Mouse (Mus musculus): Measurements from ENCODE around the gene Olfr1000. TPM values are rescaled to one million over a fixed set of nuclear protein-coding genes. Genes with fewer than 3 reads are reported as not detected.
"Not testable (repeated sequence)": the region's sequence is repeated elsewhere in the genome, so short reads cannot be mapped to it uniquely, and the experiment has no call there.

The Olfr1000 gene
- polyA plus RNA-seq (2012; rRNA removed), result not detected in 2 replicates

DNA sequence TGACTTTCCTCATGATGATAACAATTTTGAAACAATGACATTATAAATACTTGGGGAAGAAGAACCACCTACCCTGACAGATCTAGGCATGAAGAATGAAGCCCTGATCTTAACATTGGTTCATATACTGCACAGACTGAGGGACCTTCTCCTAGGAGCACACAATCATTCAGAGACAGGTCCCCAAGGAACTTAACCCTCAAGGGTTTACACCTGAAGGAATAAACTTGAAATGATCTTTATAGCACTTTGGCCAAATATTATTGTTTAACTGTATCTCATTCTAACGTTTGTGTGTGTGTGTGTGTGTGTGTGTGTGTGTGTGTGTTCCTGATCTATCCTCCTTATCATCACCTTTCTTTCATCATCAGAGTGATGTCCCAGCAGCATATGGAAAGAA is at the start of gene Olfr1000:
Gene Olfr1000, minus strand, starts transcription at position 101 of the 400 bp plus-strand sequence.
- DNase-seq (ENCODE audit: low spot score), result no peak

DNA sequence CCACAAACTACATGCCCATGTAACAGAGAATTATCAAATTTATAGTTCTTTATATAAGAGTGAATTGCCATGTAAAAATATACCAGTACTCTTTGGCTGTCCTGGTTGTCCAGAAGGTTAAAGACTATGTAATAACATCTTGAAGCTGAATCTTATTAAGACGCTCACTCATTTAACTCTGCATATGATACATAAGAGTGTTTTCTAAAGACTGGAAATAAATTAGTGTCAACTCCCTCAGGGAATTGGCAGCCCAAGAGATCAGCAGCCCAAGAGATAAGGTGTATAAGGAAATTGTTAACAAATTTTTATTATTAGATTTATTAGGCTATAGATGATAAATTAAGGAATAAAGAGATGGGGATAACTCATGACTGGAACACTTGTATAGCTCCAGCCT is 38.9 kb upstream of the Olfr1000 start, which contains the start of gene Olfr1002:
Gene Olfr1002, minus strand, starts transcription at position 101 of the 400 bp plus-strand sequence.
- no peak for DNase-seq (ENCODE audit: low spot score)

DNA sequence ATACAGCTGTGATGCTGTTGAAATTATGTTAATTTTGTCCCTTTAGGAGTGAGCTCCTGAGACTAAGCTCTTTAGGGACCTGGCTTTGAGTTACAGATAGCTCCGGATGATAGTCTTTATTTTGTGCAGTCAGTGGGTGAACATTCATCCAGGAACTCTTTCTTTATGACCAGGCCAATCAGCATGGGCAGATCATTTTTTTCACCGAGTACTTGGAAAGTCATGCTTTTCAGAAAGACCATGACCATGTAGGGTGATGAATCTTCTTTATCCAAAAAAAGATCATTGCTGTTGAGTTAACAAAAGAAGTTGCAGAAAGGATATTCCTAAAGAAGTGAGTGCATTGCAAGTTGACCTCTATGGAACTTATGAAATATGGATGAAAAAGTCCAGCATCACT is 23.1 kb downstream of the Olfr1000 start, which contains the start of gene Olfr998:
Gene Olfr998, plus strand, starts transcription at position 301 of the 400 bp plus-strand sequence.
- not testable (repeated sequence) for DNase-seq (ENCODE audit: low spot score)

DNA sequence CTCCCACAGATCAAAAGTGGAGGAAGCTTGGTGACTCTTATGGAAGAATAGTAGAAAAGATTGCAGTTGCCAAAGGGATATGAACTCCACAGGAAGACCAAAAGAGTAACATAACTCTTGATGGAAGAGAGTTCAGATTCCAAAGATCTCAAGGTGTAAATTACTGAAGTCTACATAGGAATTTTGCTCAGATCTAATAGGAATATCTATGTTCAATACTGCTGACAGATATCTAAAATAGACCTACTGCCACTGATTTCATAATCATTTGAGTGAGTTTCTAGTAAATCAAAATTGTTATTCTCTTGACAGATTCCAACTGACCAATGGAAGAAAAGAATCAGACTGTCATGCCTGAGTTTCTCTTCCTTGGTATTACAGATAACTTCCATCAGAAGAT is 32.8 kb downstream of the Olfr1000 start, which contains the start of gene Olfr996:
Gene Olfr996, plus strand, starts transcription at position 301 of the 400 bp plus-strand sequence.
- DNase-seq (ENCODE audit: low spot score), result no peak

DNA sequence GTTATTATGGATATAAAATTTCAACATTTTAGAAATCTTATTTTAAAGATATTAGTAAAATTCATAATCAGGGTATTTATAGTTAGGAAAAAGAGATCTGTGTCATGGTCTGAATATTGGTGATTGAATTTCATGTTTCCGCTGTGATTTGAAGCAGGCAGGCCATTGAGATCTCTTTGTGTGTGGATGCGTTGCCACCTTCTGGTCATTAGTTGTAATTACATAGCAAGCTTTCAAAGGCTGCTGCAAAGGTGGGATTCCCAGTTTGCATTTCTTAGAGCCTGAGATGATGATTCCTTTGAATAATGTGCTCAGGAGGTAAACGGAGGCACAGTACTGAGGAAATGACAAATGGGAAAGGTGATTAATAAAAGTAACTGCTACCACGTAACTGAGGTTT is 50.5 kb downstream of the Olfr1000 start:
- no peak for DNase-seq (ENCODE audit: low spot score)

DNA sequence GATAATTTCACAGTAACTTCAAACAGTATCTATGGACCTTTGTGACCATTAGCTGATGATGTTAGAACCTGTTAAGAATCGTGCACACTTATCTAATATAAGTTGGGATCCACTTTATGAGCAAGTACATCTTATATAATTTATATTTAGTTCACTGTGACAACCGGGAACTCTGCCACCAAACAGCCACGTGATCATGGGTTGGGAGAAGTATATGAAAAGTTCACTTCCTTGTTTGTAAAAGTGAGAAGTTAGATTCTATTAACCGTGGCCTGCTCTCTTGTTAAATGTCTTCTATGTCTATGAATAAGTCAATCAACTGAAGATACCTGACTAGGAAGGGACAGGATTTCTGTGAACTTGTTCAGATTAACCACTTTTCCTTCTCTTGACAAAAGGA is 51.5 kb downstream of the Olfr1000 start:
- DNase-seq (ENCODE audit: low spot score), result no peak

Other genes with a start within 250 kb of the Olfr1000 start
- gene Olfr988, start 248.7 kb downstream of the Olfr1000 start, polyA plus RNA-seq (2012; rRNA removed), result not detected in 2 replicates
- gene Olfr992, start 202.4 kb downstream of the Olfr1000 start, polyA plus RNA-seq (2012; rRNA removed), result not detected in 2 replicates
- gene Olfr993, start 197.0 kb downstream of the Olfr1000 start, polyA plus RNA-seq (2012; rRNA removed), result not detected in 2 replicates
- gene Olfr994, start 175.5 kb downstream of the Olfr1000 start, polyA plus RNA-seq (2012; rRNA removed), result not detected in 2 replicates
- gene Olfr995, start 168.3 kb downstream of the Olfr1000 start, polyA plus RNA-seq (2012; rRNA removed), result not detected in 2 replicates
- gene 4833423E24Rik, start 92.9 kb downstream of the Olfr1000 start, polyA plus RNA-seq (2012; rRNA removed), result 0.03 and 0.10 TPM in 2 replicates
- not detected in 2 replicates for gene Olfr996, start 32.7 kb downstream of the Olfr1000 start, polyA plus RNA-seq (2012; rRNA removed)
- not detected in 2 replicates for gene Olfr998, start 23.0 kb downstream of the Olfr1000 start, polyA plus RNA-seq (2012; rRNA removed)
- gene Olfr1002, start 38.8 kb upstream of the Olfr1000 start, polyA plus RNA-seq (2012; rRNA removed), result not detected in 2 replicates
- not detected in 2 replicates for gene Olfr154, start 52.6 kb upstream of the Olfr1000 start, polyA plus RNA-seq (2012; rRNA removed)
- not detected in 2 replicates for gene Olfr1006, start 66.9 kb upstream of the Olfr1000 start, polyA plus RNA-seq (2012; rRNA removed)
- not detected in 2 replicates for gene Olfr1008, start 77.5 kb upstream of the Olfr1000 start, polyA plus RNA-seq (2012; rRNA removed)
- not detected in 2 replicates for gene Olfr1009, start 103.5 kb upstream of the Olfr1000 start, polyA plus RNA-seq (2012; rRNA removed)
- not detected in 2 replicates for gene Olfr1012, start 150.9 kb upstream of the Olfr1000 start, polyA plus RNA-seq (2012; rRNA removed)
- not detected in 2 replicates for gene Olfr1013, start 155.2 kb upstream of the Olfr1000 start, polyA plus RNA-seq (2012; rRNA removed)
- gene Olfr1014, start 160.8 kb upstream of the Olfr1000 start, polyA plus RNA-seq (2012; rRNA removed), result not detected in 2 replicates
- gene Olfr1015, start 170.1 kb upstream of the Olfr1000 start, polyA plus RNA-seq (2012; rRNA removed), result not detected in 2 replicates
- gene Olfr1016, start 190.6 kb upstream of the Olfr1000 start, polyA plus RNA-seq (2012; rRNA removed), result not detected in 2 replicates
- not detected in 2 replicates for gene Olfr1018, start 206.6 kb upstream of the Olfr1000 start, polyA plus RNA-seq (2012; rRNA removed)
- gene Olfr1019, start 233.6 kb upstream of the Olfr1000 start, polyA plus RNA-seq (2012; rRNA removed), result not detected in 2 replicates
- gene Olfr1020, start 235.1 kb upstream of the Olfr1000 start, polyA plus RNA-seq (2012; rRNA removed), result not detected in 2 replicates

Measured in urinary bladder, adult 2 months (tissue).